Mouse (Mus musculus) erythroblast, embryonic 14.5 days (primary cell): ENCODE measurements around the gene H3f3b.

Experiments
- GATA1 ChIP-seq: IDR thresholded peaks from 2 replicates; pipeline ENCODE4 v1.6.1; 2012; ENCODE audit warnings: low read length, inconsistent platforms, mixed read lengths
- TAL1 ChIP-seq: IDR thresholded peaks from 3 replicates; pipeline ENCODE4 v1.6.1; 2012; ENCODE audit warnings: low read length, inconsistent platforms, mixed read lengths

DNA sequence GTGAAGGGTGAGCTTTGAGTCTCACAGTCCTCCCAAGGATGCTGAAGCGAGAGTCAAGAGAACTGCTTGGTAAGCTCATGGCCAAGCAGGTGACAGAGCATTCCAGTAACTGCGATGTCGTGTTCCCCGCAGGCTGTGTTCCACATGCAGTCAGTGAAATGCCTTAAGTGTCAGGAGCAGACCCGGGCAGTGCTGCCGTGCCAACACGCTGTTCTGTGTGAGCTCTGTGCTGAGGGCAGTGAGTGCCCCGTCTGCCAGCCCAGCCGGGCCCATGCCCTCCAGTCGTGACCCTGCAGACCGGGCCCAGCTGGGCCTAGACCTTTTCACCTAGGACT is 31.9 kb upstream of the H3f3b start:
- TF ChIP-seq GATA1 (no peak), TAL1 (no peak)
